Mouse (Mus musculus) liver, postnatal 0 days (tissue): ENCODE measurements around the gene Thsd4.

ENCODE experiments used
- CTCF ChIP-seq: sonication (generic); IDR thresholded peaks from 2 replicates; pipeline ENCODE4 v1.5.1; 2016; ENCODE audit warnings: antibody characterized with exemption, low read depth
- EP300 ChIP-seq: IDR thresholded peaks from 2 replicates; pipeline ENCODE4 v1.6.1; 2016; ENCODE audit warnings: antibody characterized with exemption, low read depth, mild to moderate bottlenecking

DNA sequence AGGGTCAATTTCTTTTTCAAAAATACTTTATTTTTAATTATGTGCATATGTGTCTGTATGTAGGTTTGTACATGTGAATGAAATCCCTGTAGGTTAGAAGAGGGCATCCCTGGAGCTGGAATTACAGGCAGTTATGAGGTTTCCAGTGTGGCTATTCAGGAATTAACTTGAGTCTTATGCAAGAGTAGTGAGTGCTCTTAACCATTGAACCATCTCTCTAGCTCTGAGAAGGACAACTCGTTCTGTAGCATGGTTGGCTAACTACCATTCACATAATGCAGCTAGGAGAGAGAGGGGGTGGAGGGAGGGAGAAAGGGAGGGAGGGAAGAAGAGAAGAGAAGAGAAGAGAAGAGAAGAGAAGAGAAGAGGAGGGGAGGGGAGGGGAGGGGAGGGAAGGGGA is 444.1 kb downstream of the Thsd4 start:
- TF ChIP-seq CTCF (no peak), EP300 (no peak)
